Mouse (Mus musculus) ovary, postnatal 10 days (tissue): ENCODE measurements at regions not wholly inside any gene's neighbourhood (a gene's known extent, or its start where the extent isn't known, plus 50 kb on each side); places are given as distances from the start of the nearest gene placed in this dataset.

Source experiments
- DNase-seq: peaks from one replicate; pipeline ENCODE4 v3.0.0; 2022; ENCODE audit warnings: low spot score

DNA sequence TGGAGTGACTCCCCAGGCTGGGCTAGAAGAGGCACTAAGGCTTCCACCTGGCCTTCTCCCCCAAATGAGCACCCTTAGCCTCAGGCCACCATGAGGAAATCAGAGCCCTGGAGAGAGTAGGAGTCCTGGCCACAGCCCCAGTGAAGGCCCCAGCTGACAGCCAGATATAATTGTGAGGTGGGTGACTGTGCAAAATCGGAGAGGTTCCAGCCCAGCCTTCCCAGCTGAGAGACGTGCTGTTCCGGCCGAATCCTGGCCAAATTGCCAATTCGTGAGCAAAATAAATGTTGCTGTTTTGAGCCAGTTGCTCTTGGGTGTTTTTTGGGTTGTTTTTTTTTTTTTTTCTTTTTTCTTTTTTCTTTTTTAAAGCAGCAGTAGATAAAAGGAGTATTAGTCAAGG, 169.9 kb upstream of the Il12b start:
- no peak for DNase-seq

DNA sequence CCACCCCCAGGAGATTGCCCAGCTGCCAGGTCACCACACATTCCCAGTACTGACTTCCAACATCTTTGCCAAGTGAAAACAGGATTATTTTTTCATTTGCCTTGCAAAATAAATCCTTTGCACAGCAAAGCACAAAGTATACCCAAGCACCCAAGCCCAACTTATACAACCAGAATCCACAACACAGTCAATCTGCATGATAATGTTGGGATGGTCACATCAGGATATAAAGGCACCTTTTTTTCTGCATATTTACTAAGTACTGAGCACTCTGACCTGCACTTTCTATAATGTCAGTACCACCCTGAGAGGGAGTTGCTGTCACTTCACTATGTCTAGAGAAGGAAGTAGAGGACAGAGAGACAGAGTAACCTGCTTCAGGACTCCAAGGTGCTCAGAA, 164.4 kb upstream of the Il12b start:
- no peak for DNase-seq

DNA sequence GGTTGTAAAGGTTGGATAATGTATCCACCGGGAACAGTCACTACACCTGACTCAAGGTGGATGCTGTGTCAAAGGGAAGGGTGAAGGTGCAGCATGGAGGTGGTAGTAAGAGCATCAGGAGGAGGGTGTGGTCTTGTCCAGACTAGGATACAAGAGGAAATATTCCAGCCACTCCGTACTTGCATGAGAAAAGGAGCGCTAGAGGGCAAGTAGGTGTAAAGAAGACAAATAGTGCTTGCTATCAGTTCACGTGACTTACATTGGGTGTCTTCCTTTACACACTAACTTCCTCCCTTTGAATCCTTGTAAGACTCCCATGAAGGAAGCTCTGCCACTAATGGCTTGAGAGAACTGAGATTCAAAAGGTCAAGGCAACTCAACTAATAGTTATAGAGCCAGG, 161.8 kb upstream of the Il12b start:
- DNase-seq, result no peak

DNA sequence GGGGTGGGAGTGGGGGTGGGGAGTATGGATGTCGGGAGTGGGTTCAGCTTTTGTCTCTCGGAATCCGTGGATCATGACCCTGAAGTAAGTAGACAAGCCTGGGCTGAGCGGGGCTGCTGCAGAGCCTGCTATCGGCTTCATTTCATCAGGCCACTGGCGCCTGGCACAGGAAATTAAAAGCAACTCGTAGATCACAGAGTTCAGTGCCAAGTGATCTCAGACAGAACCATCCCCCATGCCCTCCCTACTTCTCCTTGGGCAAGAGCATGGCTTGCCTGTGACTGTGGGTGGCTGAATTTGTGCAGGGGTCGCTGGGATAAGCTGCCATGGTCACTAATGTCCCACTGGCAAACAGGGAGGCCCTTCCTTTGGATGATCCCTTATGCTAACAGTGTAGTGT, 161.3 kb upstream of the Il12b start:
- DNase-seq, result no peak

DNA sequence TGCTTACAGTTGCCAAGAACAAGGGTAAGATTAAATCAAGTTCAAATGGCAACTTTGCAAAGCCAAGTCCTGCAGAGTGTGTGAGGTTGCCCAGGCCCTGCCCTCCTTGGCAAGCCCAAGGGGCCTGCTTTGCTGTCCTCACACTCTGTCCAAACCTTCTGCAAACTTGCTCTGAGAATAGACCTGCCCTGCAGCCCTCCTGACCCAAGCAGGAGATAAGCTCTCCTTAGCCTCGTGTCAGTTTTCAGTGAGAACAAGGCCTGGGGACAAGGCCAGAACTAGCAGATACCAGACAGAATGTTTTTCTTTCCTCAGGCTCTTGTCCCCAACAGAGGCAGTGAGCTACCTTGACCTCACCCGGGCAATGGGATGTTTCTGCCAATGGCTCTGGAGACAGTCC, 156.7 kb upstream of the Il12b start:
- no peak for DNase-seq

DNA sequence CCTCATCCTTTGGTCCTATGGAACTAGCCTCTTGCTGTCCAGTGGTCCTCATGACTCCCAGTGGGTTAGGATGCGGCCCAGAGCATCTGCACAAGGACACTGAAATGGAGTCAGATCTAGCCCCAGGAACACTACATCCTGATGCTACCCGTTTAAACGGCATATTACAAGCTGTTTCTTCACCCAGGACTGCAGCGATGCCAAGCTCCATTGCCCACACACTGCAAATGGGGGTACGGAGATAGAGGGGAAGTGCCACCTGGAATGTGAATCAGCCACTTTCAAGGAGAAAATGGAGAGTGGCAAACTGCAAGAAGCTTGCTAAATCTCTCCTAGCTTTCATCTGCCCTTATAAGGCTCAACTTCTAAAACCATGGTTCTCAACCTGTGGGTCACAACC, 148.0 kb upstream of the Il12b start:
- no peak for DNase-seq

DNA sequence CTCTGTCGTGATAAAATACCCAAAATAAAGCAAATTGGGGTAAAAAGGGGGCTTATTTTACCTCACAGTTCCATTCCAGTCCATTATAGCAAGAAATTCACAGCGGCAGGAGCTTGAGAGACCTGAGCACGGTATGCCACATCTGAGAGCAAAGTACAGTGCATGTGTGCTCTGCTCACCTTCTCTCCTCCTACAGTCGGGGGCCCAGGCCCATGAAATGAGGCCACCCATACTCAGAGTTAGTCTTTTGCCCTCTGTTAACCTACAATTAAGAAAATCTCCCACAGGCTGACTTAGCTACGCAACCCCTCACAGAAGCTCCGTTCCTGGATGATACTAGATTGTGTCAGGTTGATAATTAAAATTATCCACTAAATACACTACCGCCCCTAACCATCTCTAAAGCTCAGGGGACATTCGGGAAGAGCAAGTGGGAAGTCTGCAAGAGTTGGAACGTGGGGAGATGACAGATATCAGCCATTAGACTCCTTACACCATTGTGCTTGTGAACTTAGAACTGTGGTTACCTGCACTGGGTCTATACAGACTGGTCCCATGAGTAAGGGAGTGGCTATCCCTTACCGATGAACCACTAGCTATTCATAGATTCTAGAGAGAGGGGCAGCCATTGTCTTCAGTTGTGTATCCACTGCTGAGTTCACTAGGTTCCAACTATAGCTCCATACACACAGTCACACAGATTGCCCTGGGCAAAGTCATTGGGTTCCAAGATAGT, 139.3 kb upstream of the Il12b start:
- DNase-seq, result no peak

DNA sequence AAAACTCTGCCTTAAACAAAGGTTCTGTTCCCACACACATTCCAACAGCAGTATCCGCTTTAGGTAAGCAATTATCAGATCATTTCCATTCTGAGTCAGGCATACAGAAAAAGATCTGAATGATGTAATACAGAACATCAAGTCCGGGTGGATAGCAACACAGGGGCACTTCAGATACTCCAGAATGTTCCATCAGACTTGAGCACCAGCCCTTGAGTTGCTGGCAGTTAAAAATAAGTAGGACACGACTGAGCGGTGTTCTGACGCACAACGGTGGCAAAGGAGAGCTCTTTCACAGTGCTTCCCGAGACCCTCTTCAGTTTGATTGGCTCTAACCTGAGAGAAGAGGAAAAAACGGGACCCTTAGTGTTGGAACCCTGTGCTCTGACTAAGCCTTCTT, 138.2 kb upstream of the Il12b start:
- DNase-seq, result no peak

DNA sequence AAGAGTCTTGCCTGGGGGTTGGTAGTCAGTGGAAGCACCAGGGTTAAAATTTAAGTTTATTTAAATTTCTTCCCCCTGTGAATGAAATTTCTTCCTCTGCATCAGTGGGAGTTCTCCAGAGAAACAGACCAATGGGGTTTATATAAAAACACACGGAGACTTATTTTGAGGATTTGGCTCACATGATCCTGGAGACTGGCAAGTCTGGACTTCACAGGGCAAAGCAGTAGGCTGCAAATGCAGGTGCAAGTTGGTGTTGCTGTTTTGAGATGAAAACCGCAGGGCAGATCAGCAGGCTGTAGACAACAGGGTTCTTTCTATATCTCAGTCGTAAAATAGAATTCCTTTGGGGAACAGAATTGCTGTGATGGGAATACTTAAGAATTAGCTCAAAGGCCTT, 137.3 kb upstream of the Il12b start:
- DNase-seq, result no peak

DNA sequence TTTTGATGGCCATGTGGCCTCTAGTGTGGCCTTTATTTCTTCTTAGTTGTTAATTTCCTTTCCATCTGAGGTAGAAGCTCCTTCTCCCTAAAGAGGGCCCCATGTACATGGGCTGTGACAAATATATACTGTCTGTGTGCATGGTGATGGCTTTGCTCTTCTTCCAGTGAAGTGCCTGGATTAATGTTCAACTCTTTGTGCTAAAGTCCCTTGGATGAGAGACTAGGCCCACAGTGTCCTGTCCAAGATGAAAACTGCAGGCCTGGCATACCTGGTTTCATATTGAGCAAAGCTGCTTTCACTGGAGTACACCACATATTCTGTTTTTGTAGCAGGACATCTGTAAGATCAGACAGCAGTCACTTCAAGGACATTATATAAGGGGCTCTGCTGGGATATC, 127.6 kb upstream of the Il12b start:
- no peak for DNase-seq

DNA sequence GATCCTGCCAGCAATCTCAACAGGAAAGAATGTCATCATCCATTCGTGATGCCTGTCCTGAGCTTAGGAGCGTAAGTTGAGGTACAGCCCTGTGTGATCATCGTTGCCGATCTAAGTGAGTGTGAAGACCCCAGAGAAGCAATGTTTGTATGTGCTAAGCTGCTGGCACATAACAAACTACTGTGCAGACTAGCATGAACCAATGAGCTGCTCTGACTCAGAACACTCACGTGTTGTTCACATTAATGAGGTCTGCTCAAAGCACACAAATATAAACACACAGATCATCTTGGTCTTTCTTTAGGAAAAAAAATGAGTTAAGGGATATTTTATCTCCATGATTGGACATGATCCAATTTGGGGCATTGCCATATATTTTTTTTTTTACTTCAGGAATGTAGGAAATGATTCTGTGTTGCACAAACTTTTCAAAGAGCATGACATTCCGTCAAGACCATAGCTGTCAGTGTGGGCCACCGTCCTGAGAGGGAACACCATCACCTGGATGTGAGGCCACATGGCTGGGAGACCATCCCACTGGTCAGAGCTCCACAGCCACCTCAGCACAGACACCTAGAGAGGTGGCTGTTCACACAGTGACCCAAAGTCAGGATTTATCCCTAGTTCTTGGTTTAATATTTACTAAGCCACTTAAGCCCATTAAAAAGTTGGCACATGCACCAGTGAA, 121.2 kb upstream of the Il12b start:
- DNase-seq, result no peak

DNA sequence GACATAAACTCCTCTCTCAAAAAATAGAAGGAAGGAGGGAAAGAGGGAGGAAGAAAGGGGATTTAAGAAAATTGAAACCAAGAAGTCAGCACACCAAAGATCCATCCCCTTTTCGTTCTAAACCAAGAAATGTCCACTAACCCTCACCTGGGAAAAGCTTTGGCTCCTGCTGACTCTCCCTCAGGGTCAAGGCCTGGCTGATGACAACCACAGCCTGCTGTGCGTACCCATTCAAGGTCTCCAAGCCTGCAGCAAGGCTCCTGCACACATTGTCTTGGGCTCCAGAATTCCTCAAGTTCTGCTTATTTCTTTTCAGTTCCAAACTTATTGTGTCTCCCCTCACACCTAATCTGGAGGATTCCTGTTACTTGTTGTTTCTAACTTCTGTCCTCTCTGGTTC, 113.9 kb upstream of the Il12b start:
- DNase-seq, result no peak

DNA sequence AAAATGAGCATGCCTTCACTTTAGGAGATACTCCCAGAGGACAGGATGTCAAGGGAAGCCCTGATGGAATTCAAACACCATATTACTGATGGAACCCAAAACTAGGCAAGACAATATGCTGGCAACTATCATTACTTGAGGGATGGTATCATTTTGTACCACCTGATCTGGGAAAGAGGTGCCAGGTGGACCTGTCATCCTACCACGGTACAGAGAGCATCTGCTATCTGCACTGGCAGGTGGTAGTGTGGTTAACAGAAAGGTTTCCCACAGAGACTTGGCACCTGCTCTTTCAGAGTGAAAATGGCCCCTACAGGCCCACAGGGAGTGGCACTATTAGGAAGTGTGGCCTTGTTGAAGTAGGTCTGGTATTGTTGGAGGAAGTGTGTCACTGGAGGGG, 111.0 kb upstream of the Il12b start:
- no peak for DNase-seq

DNA sequence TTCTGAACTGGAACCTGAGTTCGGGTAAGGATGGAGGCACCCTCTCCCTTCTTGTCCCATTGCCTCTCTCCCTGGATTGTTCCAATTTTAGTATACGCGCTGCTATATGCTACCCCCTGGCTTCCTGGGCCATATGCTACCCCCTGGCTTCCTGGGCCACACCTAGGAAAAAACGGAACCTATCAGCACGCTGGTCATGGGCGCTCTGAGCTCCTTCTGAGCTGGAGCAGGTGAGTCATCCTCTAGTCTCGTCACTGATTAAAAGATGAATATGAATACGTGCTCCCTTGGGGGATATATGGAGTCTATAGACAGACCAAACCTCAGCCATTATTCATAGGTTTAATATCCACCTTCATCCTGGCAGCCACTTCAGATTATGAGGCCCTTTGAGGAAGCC, 96.1 kb upstream of the Il12b start:
- DNase-seq, result no peak

DNA sequence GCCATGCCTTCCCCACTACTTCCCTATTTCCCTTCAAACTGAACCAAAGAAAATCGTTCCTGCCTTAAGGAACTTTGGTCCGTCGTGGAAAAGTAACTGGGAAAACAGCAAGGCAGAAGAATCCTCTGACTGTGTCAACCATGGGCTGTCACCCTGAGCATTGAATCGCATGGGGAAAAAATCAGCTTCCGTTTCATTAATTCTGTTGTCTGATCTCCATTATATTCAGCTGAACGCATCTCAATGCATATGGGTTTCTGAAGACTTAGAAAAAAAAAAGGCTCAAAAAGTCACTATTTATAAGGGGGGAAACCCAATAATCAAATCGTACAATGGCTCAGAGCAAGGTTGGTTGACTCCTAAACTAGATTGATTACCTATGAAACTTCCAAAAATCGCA, 83.8 kb upstream of the Il12b start:
- no peak for DNase-seq

DNA sequence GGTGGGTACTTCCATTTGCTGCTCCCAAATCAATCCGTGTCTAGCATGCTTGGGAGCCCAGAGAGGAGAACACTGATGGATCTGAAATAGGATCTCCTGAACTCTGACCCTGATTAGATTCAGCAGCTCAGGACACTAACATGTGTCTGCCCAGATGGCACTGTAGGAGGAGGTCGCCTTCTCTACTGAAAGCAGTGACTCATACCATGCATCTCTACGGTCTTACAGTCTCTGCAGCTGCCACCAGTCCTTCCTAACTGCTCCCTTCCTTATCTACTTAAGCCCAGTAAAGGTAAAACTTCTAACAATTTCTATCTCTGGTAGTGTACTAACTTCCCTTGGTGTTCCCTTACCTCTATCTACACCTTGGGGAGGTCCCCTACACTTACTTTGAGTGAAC, 80.7 kb upstream of the Il12b start:
- no peak for DNase-seq

DNA sequence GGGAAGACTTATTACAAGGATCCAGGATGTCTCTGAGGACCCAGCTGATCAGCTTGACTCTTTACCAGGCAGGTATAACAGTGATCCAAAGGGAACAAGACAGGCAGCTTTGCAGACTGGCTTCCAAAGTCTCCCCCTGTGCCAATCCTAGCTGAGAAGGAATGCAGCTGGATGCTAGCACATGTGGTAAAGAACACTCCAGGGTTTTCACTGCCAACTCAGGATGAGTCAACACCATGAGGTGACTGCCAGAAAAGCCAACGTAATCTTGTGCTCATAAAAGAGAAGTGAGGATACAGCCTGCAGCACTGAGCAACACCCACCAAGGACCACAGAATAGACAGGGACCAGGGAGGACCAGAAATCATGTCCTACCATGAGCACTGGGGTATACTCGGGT, 76.5 kb upstream of the Il12b start:
- DNase-seq, result no peak

DNA sequence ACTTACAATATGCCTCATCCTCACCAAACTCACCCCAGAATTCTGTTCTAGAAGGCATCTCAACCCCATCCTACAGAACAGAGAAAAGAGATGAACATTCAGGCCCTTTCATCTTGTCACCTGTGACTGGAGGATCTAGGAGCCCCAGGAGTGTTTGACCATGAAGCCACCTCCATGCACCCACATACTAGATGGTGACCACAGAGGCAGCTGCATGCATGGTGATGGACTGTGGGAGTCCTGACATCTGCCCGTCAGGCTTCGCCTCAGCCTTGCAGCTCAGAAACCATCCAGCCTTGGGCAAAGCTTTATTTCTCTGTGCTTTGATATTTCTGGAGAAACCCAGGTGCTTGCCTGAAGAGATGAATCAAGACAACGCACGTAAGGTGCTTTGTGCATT, 74.8 kb upstream of the Il12b start:
- no peak for DNase-seq

DNA sequence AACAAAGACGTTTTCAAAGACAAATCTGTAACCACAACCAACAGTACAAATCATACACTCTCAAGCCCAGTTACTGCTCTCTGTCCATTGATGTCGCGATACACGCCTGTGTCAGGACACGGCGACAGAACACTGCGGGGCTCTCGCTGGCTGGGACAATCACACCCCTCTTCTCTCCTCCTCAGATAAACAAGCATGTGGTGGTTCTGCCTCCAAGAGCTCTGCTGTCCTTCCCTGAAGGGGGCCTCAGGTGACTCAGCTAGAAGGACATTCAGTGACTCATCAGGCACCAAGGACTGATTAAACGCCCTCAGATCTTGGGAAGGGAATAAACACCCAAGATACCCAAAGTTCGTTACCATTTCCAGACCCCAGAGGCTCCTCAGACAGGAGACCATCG, 74.3 kb upstream of the Il12b start:
- DNase-seq, result no peak

DNA sequence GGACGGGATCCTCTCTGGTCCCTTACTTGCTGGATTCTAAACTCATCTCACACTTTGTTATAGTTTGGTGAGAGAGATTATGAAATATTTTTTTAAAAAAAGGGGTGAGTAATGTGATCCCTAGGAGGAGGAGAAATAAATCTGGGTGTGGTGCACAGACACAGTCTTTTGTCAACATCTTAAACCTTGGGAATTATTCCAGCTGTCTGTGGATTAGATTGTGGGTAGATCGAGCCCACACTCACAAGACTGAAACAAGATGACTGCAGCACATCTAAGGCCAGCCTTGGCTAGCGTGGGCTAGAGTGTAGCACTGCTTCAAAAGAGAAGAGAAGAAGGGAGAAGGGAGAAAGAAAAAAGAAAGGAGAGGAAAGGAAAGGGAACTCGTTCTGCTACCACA, 70.4 kb upstream of the Il12b start:
- DNase-seq, result no peak

DNA sequence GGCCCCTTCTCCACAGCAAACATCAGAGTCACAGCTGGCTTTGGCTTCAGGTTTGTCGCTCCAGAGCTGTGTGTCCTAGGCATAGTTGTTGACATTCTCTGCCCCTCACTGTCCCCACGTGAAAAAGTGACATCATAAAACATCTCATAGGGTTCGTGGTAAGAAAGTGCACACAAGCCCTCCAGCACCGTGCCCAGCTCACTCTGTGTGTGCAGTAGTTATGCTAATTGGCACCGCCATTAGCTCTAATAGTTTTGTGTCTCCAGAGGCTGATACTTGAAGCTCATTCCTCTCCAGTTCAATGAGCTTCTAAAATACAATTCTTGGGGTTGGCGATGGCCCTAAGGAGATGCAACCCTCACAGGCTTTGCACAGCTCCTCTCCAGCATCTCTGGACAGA, 69.4 kb upstream of the Il12b start:
- DNase-seq, result no peak

DNA sequence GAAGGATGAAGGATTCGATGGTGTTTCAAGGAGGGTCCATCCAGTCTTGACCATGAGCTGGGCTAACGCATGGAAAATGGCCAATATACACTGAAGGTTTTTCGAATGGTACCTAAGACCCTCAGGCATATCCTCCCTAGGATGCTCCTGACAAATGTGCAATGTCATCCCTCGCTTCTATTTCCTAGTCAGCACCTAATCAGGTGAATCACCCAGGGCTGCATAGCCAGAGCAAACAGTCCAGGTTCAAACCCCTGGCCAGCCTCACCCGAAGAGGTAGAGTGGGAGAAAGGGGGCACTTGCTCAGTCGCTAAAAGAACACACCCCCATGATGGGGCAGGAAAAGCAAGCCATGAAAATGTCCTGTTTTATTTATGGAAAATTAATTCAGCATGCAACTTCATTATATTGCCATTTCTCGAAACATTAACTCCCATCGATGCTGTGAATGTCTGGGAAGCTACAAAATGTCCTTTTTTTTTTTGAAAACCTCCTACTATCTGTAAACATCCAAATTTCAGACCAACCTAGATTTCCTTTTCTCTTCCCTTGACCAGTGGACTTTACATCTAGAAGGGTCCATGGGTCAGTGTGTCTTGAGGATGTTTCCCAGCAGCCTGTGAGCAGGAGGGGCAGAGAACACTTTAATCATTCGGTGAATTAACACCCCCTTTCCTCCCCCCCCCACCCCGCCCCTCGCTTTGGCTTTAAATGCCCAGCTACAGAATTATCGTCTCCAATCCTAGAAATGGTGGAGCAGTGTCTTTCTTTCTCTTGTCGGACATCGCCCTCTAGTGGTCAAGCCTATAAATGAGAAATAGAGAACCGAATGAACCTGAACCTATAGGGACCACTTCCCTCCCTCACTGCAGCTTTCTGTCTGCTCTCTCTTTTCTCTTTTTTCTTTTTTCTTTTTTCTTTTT, 68.8 kb upstream of the Il12b start:
- no peak for DNase-seq

DNA sequence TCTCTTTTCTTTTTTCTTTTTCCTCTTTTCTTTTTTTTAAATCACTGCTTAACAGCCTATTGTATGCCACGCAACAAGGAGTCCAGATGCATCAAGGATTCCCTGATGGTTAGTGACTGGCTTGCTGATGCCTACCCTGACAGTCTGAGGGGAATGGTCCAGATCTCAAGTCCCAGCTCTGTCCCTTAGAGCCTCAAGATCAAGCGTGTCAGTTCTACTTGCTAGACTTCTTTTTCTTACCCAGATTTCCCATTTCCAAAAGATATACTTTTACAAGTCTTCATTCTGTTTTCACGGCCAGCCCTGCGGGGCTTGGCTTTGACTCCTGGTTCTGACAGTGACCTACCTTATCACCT, 68.1 kb upstream of the Il12b start:
- DNase-seq, result no peak
